Mouse (Mus musculus): ENCODE data around the gene Rapgef5.

The Rapgef5 gene

DNA sequence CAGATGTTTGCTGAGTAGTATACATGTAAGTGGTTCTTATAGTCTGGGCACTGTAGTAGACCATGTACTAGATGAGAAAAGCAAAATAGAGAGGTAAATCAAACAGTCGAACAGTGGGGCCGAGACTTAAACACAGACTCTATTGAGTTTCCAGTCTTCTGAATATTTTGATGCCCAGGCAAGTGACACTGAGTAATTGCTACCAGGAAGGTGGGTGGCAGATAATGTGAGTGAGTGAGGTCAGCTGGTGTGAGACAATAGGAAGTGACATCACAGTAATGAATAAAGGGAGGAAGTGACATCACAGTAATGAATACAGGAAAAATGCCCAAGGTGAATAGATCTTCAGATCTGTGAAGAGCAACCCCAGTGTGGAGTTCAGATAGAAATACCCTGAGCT lies at the start of gene Rapgef5:
Gene Rapgef5, plus strand, starts transcription at position 301 of the 400 bp plus-strand sequence.
- no peak for DNase-seq (ENCODE audit: low spot score)

DNA sequence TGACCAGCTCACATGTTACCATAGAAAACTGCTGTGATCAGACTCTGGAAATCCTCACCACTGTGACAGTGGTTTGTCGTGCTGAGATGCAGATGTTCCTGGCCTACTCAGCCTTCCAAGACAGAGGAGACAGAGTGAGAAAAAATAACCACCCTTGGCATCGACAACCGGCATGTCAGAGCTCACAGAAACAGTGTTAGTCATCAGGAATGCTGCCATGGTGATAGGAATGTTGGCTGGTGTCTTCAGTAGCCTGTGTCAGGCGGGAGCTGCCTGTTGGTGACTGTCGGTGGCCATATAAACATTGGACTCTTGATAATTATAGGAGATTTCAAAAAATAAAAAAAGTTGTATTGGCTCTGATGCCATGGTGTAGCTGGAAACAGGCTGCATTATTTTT lies 48.0 kb upstream of the Rapgef5 start:
- DNase-seq (ENCODE audit: low spot score) = no peak

DNA sequence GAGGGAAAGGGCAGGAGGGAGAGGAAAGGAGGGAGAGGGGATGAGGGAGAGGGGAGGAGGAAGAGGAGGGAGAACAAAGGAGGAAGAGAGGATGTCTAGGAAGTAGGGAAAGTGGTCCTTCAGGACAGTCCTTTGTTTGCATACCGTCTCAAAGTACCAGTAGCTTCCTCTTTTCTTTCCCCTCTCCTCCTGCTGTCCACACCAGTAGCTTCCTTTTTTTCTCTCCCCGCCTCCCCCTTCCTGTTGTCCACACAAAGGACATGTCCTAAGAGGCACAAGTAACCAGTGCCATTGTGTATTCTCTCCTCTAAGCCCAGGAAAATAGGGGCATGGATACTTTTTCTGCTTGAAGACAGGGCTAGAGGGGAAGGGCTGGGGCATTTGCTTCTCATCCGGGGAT lies 37.3 kb upstream of the Rapgef5 start:
- no peak for DNase-seq (ENCODE audit: low spot score)

DNA sequence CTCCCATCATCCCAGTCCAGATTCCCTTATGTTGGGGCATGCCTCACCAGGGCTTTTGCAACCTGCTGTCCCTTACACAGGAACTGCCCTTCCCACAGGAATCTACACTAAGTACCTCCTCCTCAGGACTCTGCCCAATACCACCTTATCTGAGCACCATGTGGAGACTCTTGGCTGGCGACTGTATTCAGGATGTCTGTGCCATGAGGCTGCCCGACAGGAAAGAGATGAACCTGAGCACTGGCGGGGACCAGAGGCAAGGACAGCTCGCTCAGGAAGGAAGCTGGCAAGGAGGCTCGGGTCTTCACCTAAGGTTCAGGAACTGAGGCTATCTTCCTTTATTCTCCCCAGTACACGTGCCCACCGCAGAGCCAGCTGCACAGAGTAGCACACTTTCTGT lies 36.6 kb upstream of the Rapgef5 start:
- DNase-seq (ENCODE audit: low spot score) = no peak

DNA sequence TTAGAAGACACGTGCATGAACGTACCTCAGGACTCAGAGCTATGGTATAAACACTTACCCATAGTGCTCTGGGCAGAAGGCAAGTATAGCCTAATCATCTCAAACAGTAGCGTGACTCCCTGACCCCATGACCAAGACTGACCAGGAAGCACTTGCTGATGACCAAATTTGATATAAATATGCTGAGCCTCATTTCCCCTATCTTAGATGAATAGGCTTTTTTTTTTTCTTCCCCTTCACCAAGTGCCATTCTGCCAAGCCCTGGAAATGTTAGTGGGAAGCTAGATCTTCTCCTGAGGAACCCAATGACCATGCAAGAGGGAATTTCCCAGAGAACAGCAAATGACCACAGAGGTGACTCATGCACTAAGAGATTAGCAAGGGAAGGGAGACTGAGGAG lies 35.3 kb upstream of the Rapgef5 start:
- no peak for DNase-seq (ENCODE audit: low spot score)

DNA sequence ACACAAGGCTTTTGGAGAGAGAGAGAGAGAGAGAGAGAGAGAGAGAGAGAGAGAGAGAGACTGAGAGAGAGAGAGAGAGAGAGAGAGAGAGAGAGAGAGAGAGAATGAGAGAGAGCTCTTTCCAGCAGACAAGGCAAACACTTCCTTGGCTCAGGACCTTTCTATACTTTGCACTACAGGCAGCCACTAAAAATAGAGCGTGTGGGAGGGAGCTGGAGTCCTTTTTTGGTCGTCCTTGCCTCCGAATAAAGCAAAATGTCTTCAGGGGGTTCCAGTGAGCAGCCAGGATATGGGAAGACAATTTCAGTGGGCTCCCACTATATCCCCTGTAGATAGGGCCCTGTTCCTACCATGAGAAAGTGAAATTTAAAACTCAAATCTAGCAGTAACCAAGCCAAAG lies 33.6 kb upstream of the Rapgef5 start:
- no peak for DNase-seq (ENCODE audit: low spot score)

DNA sequence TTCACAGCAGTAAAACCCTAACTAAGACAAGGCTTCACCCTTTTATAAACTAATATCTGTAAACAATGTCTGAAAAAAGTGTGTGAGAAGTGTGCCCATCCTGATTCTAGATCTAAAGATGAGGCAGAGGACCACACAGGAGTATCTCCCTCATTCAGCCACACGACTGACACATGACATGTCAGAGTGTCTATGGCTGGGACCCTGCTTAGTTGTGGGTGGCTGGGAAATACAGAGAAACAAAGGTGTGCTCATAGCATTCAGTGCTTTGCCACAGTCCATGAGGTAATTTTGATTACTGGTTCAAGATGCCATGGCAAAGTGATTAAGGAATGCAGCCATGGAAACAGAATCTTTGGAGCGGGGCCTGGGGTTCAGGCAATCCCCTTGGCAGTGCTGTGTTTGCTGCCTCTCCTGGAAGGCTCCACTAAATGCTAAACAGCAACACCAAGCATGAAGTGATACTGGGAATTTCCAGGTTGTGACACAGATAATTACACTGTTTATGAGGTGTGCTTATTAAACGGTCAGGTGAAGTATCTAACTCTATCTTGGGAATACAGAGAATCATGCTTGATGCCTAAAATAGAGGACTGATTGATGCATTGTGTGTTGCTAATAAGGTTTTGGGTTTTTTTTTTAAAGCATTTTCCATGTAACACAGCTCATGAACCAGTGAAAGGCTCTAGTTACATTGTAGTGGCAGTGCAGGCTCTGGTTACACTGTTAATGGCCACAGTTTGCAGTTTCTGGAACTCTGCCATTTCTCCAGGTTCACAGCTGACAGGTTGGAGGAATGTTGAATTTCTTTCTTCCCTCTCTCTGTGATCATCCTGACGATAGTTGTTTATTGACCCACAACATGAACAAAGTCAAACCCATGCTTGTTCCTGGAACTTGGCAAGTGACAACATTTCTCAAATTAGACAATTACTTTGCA lies 29.9 kb upstream of the Rapgef5 start:
- DNase-seq (ENCODE audit: low spot score) = no peak

DNA sequence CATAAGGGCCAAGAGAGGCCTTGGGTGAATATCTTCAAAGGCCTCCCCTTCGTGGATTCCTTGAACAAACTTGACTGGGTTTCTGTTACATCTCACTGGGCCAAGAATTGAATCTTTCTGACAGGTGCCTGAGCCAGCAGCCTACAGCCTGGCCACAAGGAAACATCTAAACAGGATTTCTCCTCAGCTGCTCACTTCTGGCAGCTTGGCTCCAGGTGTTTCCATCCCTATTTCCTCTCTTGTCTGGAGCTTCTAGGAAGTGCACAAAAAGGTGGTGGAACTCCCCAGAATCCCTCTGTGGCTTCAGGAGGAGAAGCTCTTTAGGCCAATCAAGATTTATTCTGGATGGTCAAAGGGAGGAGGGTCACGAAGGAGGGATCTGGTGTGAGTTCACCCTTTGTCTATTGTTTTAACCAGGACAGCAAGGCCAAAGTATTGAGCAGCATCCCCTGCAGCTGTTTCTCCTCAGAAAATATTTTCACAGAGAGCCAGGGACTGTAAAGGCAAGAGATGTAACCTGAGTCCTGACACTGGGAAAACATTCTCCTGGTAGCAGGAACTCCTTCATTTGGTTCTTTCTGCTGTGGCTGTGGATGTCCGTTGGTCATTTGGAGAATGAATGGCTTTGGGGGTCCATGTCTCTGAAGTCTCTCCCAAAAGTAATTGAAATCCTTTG lies 19.6 kb upstream of the Rapgef5 start:
- DNase-seq (ENCODE audit: low spot score) = no peak

DNA sequence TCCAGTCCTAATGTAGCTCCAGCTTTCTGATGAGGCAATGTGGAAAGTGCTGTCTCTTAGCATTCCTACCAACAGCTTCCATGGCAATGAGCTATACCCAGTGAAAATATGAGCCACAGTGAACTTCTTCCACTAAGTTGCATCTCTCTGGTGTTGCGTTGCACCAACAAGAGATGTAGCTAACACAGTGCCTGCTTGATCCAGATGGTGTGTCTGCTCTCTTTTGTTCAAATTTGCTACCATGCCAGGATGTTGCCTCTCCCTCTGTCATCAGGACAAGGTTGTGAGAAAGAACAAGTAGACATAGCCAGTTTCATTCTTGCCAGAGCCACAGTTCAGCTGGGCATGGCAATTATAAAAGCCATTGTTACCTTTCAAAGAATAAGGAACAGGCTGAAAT lies 18.9 kb upstream of the Rapgef5 start:
- no peak for DNase-seq (ENCODE audit: low spot score)

DNA sequence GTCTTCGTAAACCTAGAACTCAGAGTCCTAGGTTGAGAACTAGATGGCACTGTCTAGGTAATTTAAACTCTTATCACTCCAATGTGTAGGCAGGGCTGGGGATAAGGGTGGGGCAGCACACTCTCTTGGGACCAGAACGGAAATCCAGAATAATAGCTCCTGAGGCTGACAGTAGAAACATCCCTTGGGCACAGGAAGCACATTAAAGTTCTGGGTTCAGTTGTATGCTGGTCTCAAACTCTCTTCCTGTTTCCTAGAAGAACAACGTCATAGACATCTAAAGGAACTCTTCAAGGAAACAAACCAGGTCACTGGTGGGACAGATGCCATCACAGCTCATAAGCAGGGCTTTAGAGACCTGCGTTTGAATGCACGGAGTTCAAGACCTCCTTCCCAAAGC lies 17.0 kb upstream of the Rapgef5 start:
- no peak for DNase-seq (ENCODE audit: low spot score)

DNA sequence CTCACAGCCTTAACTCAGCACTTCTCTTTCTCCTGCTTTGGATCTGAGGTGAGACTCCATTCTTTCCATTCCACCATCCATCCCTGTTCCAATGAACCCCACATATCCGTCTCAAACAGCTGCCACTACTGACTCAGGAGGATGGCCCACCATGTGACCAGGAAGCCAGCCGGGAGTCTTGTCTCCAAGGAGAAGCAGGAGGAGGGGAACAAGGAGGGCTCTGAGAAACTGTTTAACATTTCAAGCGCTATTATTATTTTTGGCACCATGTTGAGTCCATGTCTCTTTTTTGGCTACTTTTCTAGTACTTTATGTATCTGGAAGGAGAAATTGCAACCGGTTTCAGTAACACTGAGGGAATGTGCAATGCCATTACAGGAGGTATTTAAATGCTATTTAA lies 15.1 kb upstream of the Rapgef5 start:
- no peak for DNase-seq (ENCODE audit: low spot score)

DNA sequence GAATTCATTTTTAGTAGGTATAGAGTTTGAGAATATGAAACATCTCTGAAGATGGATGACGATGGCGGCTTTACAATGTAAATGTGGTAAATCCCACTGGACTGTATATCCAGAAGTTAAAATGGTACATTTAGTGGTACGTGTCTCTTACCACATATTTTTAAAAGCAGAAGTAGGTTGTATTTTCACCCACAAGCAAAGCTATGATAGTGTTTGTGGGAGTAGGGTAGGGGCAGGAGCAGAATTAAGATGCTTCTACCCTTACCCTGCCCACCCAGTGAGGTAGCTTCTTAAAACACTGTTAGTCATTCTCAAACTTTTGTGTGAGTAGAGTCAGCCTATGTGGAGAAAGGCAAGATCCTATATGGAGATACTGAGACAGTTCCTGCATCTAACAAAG lies 13.4 kb upstream of the Rapgef5 start:
- DNase-seq (ENCODE audit: low spot score) = no peak

DNA sequence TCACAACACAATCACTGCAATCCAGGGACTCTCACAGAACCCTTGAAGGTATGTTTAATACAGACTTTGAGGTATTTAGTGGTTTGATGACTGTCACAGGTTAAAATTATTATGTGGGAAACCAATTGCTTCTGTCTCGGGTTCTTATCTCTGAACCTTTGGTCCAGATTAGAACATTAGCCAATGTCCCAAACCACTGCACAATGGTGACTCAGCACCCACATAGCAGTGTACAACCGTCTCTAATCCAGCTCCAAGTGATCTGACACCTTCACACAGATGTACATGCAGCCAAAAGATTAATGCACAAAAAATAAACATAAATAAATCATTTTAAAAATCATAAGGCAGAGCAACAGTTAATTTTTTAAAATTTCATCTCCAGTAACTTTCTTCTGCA lies 11.1 kb upstream of the Rapgef5 start:
- DNase-seq (ENCODE audit: low spot score) = no peak

DNA sequence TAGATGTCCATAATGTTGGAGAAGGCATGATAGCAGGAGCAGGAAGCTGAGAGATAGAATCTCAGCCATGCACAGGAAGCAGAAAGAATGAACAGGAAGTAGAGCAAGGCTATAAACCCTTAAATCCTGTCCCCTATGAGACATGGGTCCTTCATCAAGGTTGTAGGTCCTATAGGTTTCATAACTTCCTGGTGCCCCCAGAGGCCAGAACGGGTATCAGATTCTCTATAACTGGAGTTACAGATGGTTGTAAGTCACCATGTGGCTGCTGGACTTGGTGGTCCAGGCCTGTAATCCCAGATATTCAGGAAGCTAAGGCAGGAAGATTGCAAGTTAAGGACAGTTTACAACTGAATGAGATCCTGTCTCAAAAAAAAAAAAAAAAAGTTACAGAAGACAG lies 8.5 kb upstream of the Rapgef5 start:
- no peak for DNase-seq (ENCODE audit: low spot score)

DNA sequence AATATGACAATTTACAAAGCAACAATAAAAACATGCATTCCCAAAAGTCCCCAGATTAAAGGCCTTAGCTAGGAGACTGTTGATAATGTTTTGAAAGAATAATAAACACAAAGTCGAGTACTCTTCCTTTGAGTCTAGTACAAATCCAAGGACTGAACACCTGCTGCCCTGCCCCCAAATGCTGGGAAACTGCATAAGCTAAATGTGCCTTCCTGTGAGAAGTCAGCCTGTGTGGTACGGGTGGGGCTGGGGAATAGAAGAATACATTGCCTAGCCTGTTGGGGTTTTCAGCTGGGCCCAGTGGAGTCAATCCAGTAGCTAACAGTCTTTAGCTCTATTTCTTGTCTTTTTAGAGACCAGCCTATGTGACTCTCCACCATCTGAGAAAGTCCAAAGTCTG lies 6.4 kb upstream of the Rapgef5 start:
- no peak for DNase-seq (ENCODE audit: low spot score)

DNA sequence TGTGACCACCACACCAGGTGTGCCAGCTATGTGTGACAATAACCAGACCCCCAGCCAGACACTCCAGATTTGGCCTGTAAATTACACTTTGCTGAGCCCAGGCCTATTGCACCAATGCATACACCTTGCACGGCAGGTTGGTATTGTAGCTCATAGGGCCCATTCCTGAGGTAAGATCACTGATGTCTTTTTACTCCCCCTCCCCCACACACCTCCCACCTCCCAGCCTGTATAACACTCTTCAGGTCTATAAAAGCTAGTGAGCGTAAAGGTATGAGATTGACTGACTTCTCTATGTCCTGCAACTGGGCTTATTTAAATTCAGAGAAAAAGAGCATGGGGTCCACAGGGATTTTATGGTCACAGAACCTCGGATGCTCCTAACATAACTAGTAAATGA lies 3.8 kb upstream of the Rapgef5 start:
- no peak for DNase-seq (ENCODE audit: low spot score)

DNA sequence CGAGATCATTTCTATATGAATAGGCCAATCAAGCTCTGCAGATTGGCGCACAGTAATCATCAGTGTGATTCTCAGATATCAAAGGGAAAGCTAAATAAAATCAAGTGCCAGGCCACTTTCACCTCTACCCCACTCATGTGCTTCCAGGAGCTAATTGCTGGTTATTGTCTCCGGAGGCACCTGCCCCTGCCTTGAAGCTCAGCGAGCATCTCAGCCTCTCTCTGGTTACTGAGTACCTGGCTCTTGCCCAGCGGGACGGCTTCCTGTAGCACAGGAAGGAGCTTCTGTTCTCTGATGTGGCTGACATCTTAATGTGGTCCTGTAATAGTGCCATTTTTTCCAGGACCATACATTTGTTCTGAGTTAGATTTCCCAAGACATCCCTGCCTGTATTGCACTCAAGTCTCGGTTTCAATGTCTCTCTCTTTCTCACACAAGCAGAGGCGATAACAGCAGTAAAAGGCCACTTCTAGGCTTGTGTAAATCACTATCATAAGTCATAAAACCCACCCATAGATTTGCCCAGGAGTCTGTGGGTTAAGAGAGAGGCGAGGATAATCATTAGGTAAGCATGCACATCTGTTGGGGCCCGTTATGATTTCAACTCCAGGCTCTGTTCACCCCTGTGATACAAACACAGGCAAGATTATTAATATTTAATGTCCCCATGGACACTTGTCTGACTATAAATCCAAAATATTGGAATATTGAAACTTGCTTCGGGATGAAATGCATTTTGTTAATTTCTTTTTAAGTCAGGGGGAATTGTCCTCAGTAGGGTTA lies 2.9 kb upstream of the Rapgef5 start:
- DNase-seq (ENCODE audit: low spot score) = no peak

DNA sequence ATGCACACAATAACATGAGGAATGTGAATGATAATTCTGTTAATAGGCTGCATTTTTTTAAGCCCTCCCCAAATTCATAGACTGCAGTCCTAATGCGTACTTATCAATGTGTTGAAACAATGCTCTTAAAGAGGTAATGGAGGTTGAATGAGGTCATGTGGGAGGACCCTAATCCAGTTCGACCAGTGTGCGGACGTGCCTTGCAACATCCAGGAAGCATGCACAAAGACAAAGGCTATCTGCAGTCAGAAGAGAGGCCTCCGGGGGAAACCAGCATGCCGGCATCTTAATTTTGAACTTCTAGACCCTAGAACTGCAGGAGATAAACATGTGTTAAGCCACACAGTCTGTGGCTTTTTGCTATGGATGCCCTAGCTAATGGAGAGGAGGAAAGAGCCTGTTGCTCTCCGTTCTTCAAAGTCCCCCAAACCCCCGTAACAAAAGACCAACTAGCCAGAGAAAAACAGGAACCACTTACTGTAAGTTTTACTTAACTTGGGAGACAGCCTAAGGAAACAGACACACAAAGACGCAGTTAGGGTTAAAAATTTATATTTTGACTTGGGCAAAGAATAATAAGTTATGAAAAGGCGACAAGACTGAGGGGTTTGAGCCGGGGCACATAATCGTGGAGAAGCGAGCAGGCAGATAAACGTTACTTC lies 1.1 kb downstream of the Rapgef5 start:
- no peak for DNase-seq (ENCODE audit: low spot score)

DNA sequence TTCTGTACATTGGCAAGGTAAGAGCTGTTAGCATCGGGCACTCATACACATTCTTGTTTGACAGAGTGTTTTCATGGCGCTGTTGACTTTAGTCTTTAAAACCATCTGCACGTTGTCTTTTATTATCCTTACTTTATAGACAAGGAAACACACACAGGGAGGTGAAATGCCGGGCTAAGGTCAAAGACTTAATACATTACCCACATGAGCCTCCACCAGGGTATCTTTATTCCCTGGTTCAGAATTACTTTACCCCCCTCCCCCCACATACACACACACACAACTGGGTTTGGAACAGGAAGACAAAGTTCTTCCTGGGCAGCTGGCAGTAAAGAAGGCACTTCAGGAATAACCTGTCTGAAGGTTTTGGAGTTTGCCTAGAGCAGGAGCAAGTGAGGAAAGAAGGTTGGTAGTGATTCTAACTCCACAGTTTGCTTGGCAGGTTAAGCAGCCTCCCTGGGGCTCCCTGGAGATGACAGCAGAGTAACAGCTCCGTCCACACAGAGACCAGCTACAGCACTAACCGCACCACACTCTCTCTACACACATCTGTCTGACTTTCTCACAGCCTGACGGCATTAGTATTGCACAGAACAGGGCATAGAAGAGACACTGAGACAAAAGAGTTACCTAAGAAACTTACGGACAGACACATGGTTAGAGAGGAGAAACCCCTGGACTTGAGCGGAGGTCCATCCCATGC lies 8.2 kb downstream of the Rapgef5 start:
- DNase-seq (ENCODE audit: low spot score) = no peak

DNA sequence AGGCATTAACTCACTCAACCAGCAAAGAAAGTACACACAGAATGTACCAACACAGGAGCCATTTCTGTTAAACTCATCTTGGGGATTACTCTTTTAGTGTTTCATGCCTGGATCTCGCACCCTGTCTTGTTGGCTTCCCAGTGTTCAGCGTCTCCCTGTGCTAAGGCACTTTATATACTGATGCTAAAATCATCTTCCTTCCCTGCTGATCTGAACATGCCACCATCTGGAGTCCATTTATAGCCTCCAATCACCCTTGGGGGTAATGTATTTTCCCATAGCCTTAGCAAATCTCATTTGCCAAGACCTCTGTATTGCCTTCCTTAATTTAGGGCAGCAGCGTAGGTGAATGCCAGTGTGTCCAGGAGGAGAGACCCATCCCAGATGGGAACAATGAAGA lies 11.6 kb downstream of the Rapgef5 start:
- DNase-seq (ENCODE audit: low spot score) = no peak

DNA sequence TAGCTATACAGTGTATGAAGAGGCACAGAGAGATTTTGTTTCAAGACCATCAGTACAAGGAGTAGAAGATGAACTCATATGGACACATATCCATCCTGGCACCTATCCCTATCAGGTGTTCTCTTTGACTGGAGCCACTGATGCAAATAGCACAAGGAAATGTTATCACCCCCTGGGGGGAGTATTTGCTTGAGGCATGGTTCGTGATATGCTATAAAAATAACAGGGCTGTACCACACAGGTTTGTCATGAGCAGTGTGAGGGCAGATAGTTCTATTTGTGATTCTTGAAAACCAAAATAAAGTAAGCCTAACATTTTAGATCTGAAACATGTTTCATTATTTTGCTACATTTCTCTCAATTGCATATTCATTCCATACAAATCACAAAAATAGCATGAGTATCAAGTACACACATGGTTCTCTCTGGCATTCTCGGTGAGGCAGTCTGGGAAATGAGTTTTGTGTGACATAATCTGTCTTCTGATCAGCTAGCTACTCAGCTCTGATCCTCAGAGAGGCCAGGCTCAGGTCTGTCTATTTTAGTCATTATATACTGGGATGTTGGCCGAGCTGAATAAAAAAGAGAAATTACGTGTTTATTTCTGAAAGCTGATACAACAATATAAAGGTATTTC lies 12.3 kb downstream of the Rapgef5 start:
- DNase-seq (ENCODE audit: low spot score) = no peak
